Mouse (Mus musculus) cerebellum, adult 2 months (tissue): ENCODE measurements at regions not wholly inside any gene's neighbourhood (a gene's known extent, or its start where the extent isn't known, plus 50 kb on each side); places are given as distances from the start of the nearest gene placed in this dataset.

Source experiments
- DNase-seq, 2 experiments: peaks; one replicate each; pipeline ENCODE4 v3.0.0; 2021
- H3K27ac ChIP-seq: fragments of 200-500 bp; 2 replicates; pipeline ENCODE4 v1.5.1; 2012; ENCODE audit warnings: low read length, control low read depth, inconsistent platforms; ENCODE audit not compliant: insufficient read depth
- H3K27me3 ChIP-seq: fragments of 200-500 bp; 2 replicates; pipeline ENCODE4 v1.6.1; 2012; ENCODE audit warnings: inconsistent platforms, mild to moderate bottlenecking, low read length, moderate library complexity; ENCODE audit not compliant: control insufficient read depth, insufficient read depth
- H3K4me1 ChIP-seq: fragments of 200-500 bp; 2 replicates; pipeline ENCODE4 v1.6.1; 2011; ENCODE audit warnings: low read length; ENCODE audit not compliant: control insufficient read depth, insufficient read depth
- H3K4me3 ChIP-seq: fragments of 200-500 bp; replicated peaks from 2 replicates; pipeline ENCODE3; 2011; ENCODE audit warnings: mild to moderate bottlenecking, low read depth, low read length, control low read depth; ENCODE audit not compliant: insufficient read depth
- CTCF ChIP-seq: fragments of 200-500 bp; IDR thresholded peaks from 2 replicates; pipeline ENCODE4 v1.5.1; 2011; ENCODE audit warnings: low read depth, mild to moderate bottlenecking, control low read depth, low read length, moderate library complexity, borderline replicate concordance; ENCODE audit not compliant: insufficient read depth
- POLR2A ChIP-seq: fragments of 200-500 bp; IDR thresholded peaks from 2 replicates; pipeline ENCODE4 v1.6.1; 2011; ENCODE audit warnings: low read length, control low read depth, borderline replicate concordance; ENCODE audit not compliant: insufficient read depth
- WGBS: fragments of 180-500 bp; shearing (Covaris S2); methylation state at CpG from one replicate; pipeline ENCODE4 v1.1.7; 2018; 5-methylcytosine and 5-hydroxymethylcytosine counted together

- Histone ChIP-seq H3K4me1 (peaks cover 5% of the 10 kb centered on the region; the same call in 1 of the 2 replicates), H3K27me3 (no peaks in the 10 kb centered on the region), H3K4me3 (no peak overlapping the region), H3K27ac (no peak overlapping the region)
- WGBS = 28% methylated on average over 17 of the region's 17 CpGs
- peak; percentile 40 to 48 for DNase-seq
- TF ChIP-seq POLR2A (no peak), CTCF (no peak)
These were observed 125.2 kb downstream of the Ndufa10 start for GRCm38 (mm10) chr1:92348353-92349005.

- no peak for DNase-seq
- Histone ChIP-seq H3K27ac (no peak overlapping the region), H3K4me3 (no peak overlapping the region), H3K4me1 (peaks cover 5% of the 10 kb centered on the region; the same call in 1 of the 2 replicates), H3K27me3 (no peaks in the 10 kb centered on the region)
- 78% methylated on average over 9 of the region's 9 CpGs for WGBS
- TF ChIP-seq POLR2A = no peak
- no peak for TF ChIP-seq CTCF
These were observed 126.0 kb downstream of the Ndufa10 start for GRCm38 (mm10) chr1:92347656-92348055.

GRCm38 (mm10) chr1:92343768-92344167, 129.9 kb downstream of the Ndufa10 start:
- WGBS = 32% methylated on average over 2 of the region's 2 CpGs
- no peak overlapping the region for H3K27ac ChIP-seq
- DNase-seq = no peak
- no peak overlapping the region for H3K4me3 ChIP-seq
- TF ChIP-seq POLR2A (no peak), CTCF (no peak)
- no peaks in the 10 kb centered on the region for H3K27me3 ChIP-seq
- H3K4me1 ChIP-seq = peaks cover 5% of the 10 kb centered on the region; the same call in 1 of the 2 replicates

- Histone ChIP-seq H3K27me3 (no peaks in the 10 kb centered on the region), H3K4me3 (no peak overlapping the region), H3K4me1 (peaks cover under 1% of the 10 kb centered on the region; the same call in 1 of the 2 replicates), H3K27ac (no peak overlapping the region)
- no peak for DNase-seq
- 77% methylated on average over 5 of the region's 5 CpGs for WGBS
- no peak for TF ChIP-seq CTCF
- no peak for TF ChIP-seq POLR2A
These were observed 130.5 kb downstream of the Ndufa10 start for GRCm38 (mm10) chr1:92343161-92343598.

GRCm38 (mm10) chr1:92341846-92342540, 131.7 kb downstream of the Ndufa10 start:
- H3K4me3 ChIP-seq = no peak overlapping the region
- no peak for DNase-seq
- H3K27me3 ChIP-seq = no peaks in the 10 kb centered on the region
- H3K27ac ChIP-seq = no peak overlapping the region
- no peak for TF ChIP-seq POLR2A
- TF ChIP-seq CTCF = no peak
- no peaks in the 10 kb centered on the region for H3K4me1 ChIP-seq
- 90% methylated on average over 12 of the region's 12 CpGs for WGBS

- Histone ChIP-seq H3K4me1 (no peaks in the 10 kb centered on the region), H3K4me3 (no peak overlapping the region), H3K27ac (no peak overlapping the region), H3K27me3 (no peaks in the 10 kb centered on the region)
- WGBS = 91% methylated on average over 7 of the region's 7 CpGs
- DNase-seq = no peak
- TF ChIP-seq CTCF = no peak
- no peak for TF ChIP-seq POLR2A
These were observed 133.0 kb downstream of the Ndufa10 start for GRCm38 (mm10) chr1:92340644-92341043.

GRCm38 (mm10) chr1:92338589-92338988, 135.1 kb downstream of the Ndufa10 start:
- Histone ChIP-seq H3K4me3 (no peak overlapping the region), H3K27ac (no peak overlapping the region), H3K4me1 (no peaks in the 10 kb centered on the region), H3K27me3 (no peaks in the 10 kb centered on the region)
- DNase-seq = no peak
- WGBS = 94% methylated on average over 1 of the region's 1 CpGs
- TF ChIP-seq POLR2A = no peak
- no peak for TF ChIP-seq CTCF

- TF ChIP-seq POLR2A (no peak), CTCF (no peak)
- Histone ChIP-seq H3K27ac (no peak overlapping the region), H3K27me3 (no peaks in the 10 kb centered on the region), H3K4me3 (no peak overlapping the region), H3K4me1 (no peaks in the 10 kb centered on the region)
- WGBS = 55% methylated on average over 8 of the region's 8 CpGs
- DNase-seq = no peak
These were observed 136.2 kb downstream of the Ndufa10 start for GRCm38 (mm10) chr1:92337450-92337849.
